Mouse (Mus musculus): ENCODE measurements at regions not wholly inside any gene's neighbourhood (a gene's known extent, or its start where the extent isn't known, plus 50 kb on each side); places are given as distances from the start of the nearest gene placed in this dataset.

DNA sequence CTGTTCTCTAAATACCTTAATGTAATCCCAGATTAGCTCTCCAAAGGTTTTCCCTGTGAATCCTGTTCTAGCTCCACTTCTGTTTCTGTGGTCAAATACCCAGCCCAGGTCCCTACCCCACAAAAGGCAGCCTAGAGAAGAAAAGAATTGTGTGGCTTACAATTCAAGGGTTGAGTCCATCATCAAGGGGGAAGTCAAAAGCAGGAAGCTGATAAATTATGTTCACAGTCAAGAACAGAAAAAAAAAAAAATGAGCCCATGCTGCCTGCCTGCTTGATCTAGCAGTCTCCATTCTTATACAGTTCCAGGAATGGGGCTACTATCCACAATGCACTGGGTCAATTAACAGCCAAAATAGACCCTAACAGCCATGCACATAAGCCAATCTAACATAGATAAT, 285.7 kb downstream of the Actr3 start:
- no peak for TF ChIP-seq CTCF (IDR thresholded peaks at IDR 0.05; ENCODE audit: low read depth)
- no peak for TF ChIP-seq EP300 (IDR thresholded peaks at IDR 0.05; ENCODE audit: low read depth)
- Histone ChIP-seq H3K4me3 (ENCODE audit: low read depth, low read length) (no peak overlapping the region), H3K27ac (ENCODE audit: low read depth) (no peak overlapping the region), H3K4me2 (ENCODE audit: low read depth, low read length) (no peak overlapping the region), H3K36me3 (replicated peaks; ENCODE audit: control insufficient read depth, insufficient read depth, low read length) (no peaks in the 10 kb centered on the region), H3K27me3 (ENCODE audit: control insufficient read depth, insufficient read depth, low read length) (no peaks in the 10 kb centered on the region), H3K9me3 (replicated peaks; ENCODE audit: control insufficient read depth, low read length) (no peaks in the 10 kb centered on the region), H3K4me1 (ENCODE audit: control insufficient read depth, insufficient read depth) (no peaks in the 10 kb centered on the region), H3K9ac (replicated peaks; ENCODE audit: low read depth, low read length) (no peak overlapping the region)
- DNase-seq (ENCODE audit: low spot score) (no peak), ATAC-seq (ENCODE audit: insufficient read depth, low read depth) (no peak)

DNA sequence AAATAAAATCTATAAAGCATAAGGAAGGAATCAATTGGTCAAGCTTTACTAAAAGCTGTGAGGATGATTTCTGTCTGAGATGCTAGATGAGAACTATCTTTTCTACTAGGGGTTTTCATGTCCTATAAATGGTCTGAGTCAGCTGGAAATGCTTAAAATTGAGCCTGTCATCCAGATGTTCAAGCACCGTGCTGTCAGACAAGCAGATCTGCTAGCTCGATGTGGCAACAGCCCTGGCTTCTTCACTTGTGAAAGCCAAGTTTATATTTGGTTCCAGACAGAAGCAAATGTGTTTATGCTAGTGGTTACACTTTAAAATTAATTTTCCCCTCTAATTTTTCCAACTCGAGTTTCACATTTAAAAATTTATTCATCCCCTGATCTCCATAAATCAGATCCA, 311.7 kb downstream of the Actr3 start:
- WGBS: 56% methylated on average over 3 of the region's 3 CpGs
- no peak for TF ChIP-seq CTCF (IDR thresholded peaks at IDR 0.05; ENCODE audit: low read depth)
- TF ChIP-seq EP300 (IDR thresholded peaks at IDR 0.05; ENCODE audit: low read depth): no peak
- no peaks in the 10 kb centered on the region for H3K27me3 ChIP-seq (ENCODE audit: control insufficient read depth, insufficient read depth, low read length)
- no peak overlapping the region for H3K27ac ChIP-seq (ENCODE audit: low read depth)
- ATAC-seq (ENCODE audit: insufficient read depth, low read depth) (no peak), DNase-seq (ENCODE audit: low spot score) (no peak)
- no peak overlapping the region for H3K9ac ChIP-seq (replicated peaks; ENCODE audit: low read depth, low read length)
- H3K4me2 ChIP-seq (ENCODE audit: low read depth, low read length): no peak overlapping the region
- no peaks in the 10 kb centered on the region for H3K4me1 ChIP-seq (ENCODE audit: control insufficient read depth, insufficient read depth)
- no peak overlapping the region for H3K4me3 ChIP-seq (ENCODE audit: low read depth, low read length)
- H3K9me3 ChIP-seq (replicated peaks; ENCODE audit: control insufficient read depth, low read length): no peaks in the 10 kb centered on the region
- no peaks in the 10 kb centered on the region for H3K36me3 ChIP-seq (replicated peaks; ENCODE audit: control insufficient read depth, insufficient read depth, low read length)

DNA sequence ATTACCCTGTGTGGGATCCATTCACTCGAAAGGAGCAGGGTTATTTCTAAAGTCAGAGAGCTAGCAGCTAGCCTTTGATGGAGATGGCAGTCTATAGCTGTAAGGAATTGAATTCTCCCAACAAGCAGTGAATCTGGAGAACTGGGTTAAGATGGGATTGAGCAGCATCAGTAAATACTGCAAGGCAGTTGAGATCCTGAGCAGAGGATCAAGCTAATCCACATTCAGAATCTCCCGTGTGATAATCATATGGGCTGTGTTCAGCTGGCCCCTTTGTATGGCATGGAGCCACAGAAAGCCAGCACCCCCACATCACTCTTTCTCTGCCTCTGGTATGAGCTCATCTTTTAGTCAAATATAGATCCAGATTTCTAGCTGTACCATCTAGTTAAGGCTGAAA, 334.9 kb downstream of the Actr3 start:
- no peaks in the 10 kb centered on the region for H3K27me3 ChIP-seq (ENCODE audit: control insufficient read depth, insufficient read depth, low read length)
- TF ChIP-seq CTCF (IDR thresholded peaks at IDR 0.05; ENCODE audit: low read depth) (no peak), EP300 (IDR thresholded peaks at IDR 0.05; ENCODE audit: low read depth) (no peak)
- H3K27ac ChIP-seq (ENCODE audit: low read depth): no peak overlapping the region
- H3K4me3 ChIP-seq (ENCODE audit: low read depth, low read length): no peak overlapping the region
- H3K4me1 ChIP-seq (ENCODE audit: control insufficient read depth, insufficient read depth): no peaks in the 10 kb centered on the region
- ATAC-seq (ENCODE audit: insufficient read depth, low read depth) (no peak), DNase-seq (ENCODE audit: low spot score) (no peak)
- no peak overlapping the region for H3K4me2 ChIP-seq (ENCODE audit: low read depth, low read length)
- H3K9me3 ChIP-seq (replicated peaks; ENCODE audit: control insufficient read depth, low read length): peaks cover 10% of the 10 kb centered on the region; the same call in 1 of the 2 replicates
- WGBS: 65% methylated on average over 2 of the region's 2 CpGs
- no peak overlapping the region for H3K9ac ChIP-seq (replicated peaks; ENCODE audit: low read depth, low read length)
- no peaks in the 10 kb centered on the region for H3K36me3 ChIP-seq (replicated peaks; ENCODE audit: control insufficient read depth, insufficient read depth, low read length)

DNA sequence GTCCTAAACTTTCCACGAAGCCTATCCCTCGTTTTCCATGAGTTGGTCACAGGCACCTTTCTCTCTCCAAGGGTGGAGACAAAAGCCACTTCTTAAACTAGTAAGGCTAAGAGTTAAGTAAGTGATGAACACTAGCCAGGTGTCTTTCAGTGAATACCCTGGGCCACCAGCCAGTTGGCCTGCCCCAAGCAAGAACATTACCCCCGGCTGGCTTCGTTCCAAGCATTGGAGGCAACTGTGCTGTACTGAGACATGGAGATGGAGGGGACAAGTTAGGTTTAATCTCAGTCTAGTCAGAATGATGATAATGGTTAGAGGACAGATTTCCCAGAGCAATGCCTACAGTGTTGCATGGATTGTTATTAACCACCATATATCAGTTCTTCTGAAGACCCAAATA, 350.6 kb downstream of the Actr3 start:
- WGBS: 65% methylated on average over 4 of the region's 4 CpGs
- no peaks in the 10 kb centered on the region for H3K4me1 ChIP-seq (ENCODE audit: control insufficient read depth, insufficient read depth)
- H3K27ac ChIP-seq (ENCODE audit: low read depth): no peak overlapping the region
- H3K36me3 ChIP-seq (replicated peaks; ENCODE audit: control insufficient read depth, insufficient read depth, low read length): no peaks in the 10 kb centered on the region
- DNase-seq (ENCODE audit: low spot score) (no peak), ATAC-seq (ENCODE audit: insufficient read depth, low read depth) (no peak)
- TF ChIP-seq EP300 (IDR thresholded peaks at IDR 0.05; ENCODE audit: low read depth): no peak
- TF ChIP-seq CTCF (IDR thresholded peaks at IDR 0.05; ENCODE audit: low read depth): no peak
- no peak overlapping the region for H3K4me2 ChIP-seq (ENCODE audit: low read depth, low read length)
- H3K9ac ChIP-seq (replicated peaks; ENCODE audit: low read depth, low read length): no peak overlapping the region
- no peaks in the 10 kb centered on the region for H3K27me3 ChIP-seq (ENCODE audit: control insufficient read depth, insufficient read depth, low read length)
- H3K9me3 ChIP-seq (replicated peaks; ENCODE audit: control insufficient read depth, low read length): no peaks in the 10 kb centered on the region
- H3K4me3 ChIP-seq (ENCODE audit: low read depth, low read length): no peak overlapping the region

DNA sequence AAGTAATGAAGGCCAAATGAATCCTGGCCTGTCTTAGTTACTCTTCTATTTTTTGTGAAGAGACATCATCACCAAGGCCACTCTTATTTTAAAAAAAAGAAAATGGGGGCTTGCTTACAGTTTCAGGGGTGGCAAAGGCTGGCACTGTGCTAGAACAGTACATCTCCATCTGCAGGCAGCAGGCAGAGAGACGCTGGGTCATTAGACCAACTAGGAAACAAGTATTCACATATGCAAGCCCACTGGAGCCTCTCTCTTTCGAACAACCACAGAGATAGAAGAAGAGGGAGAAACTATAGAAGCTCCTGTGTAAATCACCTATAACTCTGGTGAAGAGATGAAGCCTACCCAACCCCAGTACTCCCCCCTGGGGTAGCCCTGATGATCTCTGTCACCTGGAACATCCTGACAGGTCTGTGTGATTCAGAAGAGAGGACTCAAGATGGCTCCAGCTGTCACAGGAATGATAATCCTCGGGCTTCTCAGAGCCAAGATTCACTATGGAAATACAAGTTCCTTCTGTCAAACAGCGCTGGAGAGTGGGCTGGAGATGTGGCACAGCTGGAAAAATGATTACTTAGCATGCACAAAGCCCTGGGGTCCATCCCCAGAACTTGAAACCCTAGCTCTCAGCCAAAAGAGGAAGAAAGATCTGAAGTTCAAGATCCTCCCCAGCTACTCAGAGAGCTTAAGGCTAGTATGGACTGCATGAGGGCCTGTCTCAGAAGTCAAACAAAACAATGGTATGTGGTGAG, 395.8 kb downstream of the Actr3 start:
- ATAC-seq (ENCODE audit: insufficient read depth, low read depth): no peak
- WGBS: 40% methylated on average over 4 of the region's 4 CpGs

DNA sequence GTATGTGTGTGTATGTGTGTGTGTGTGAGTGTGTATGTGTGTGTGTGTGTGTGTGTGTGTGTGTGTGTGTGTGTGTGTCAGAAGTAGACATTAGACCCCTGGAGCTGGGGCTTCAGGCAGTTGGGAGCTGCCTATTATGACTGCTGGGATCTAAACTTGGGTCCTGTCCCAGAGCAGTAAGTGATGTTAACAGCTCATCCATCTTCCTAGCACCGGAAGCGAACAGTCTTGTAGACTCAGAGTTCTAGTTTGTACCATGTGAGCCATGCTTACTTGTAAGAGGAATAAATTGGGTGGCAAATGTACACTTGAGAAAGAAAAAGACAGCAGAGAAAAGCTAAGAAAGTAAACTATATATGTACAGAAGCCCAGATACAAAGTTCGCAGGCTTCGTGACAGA, 422.2 kb downstream of the Actr3 start:
- 89% methylated on average over 4 of the region's 4 CpGs for WGBS
- no peak overlapping the region for H3K4me3 ChIP-seq (ENCODE audit: low read depth, low read length)
- H3K27me3 ChIP-seq (ENCODE audit: control insufficient read depth, insufficient read depth, low read length): no peaks in the 10 kb centered on the region
- no peaks in the 10 kb centered on the region for H3K9me3 ChIP-seq (replicated peaks; ENCODE audit: control insufficient read depth, low read length)
- no peaks in the 10 kb centered on the region for H3K36me3 ChIP-seq (replicated peaks; ENCODE audit: control insufficient read depth, insufficient read depth, low read length)
- TF ChIP-seq CTCF (IDR thresholded peaks at IDR 0.05; ENCODE audit: low read depth): no peak
- TF ChIP-seq EP300 (IDR thresholded peaks at IDR 0.05; ENCODE audit: low read depth): no peak
- no peak overlapping the region for H3K27ac ChIP-seq (ENCODE audit: low read depth)
- no peaks in the 10 kb centered on the region for H3K4me1 ChIP-seq (ENCODE audit: control insufficient read depth, insufficient read depth)
- DNase-seq (ENCODE audit: low spot score) (no peak), ATAC-seq (ENCODE audit: insufficient read depth, low read depth) (no peak)
- H3K4me2 ChIP-seq (ENCODE audit: low read depth, low read length): no peak overlapping the region
- H3K9ac ChIP-seq (replicated peaks; ENCODE audit: low read depth, low read length): no peak overlapping the region

More for the DNA sequence above, 395.8 kb downstream of the Actr3 start:
- TF ChIP-seq EP300 (IDR thresholded peaks at IDR 0.05; ENCODE audit: low read depth) (no peak), CTCF (IDR thresholded peaks at IDR 0.05; ENCODE audit: low read depth) (no peak)
- DNase-seq (ENCODE audit: low spot score): no peak
- Histone ChIP-seq H3K27ac (ENCODE audit: low read depth) (no peak overlapping the region), H3K4me2 (ENCODE audit: low read depth, low read length) (no peak overlapping the region), H3K27me3 (ENCODE audit: control insufficient read depth, insufficient read depth, low read length) (no peaks in the 10 kb centered on the region), H3K36me3 (replicated peaks; ENCODE audit: control insufficient read depth, insufficient read depth, low read length) (no peaks in the 10 kb centered on the region), H3K9me3 (replicated peaks; ENCODE audit: control insufficient read depth, low read length) (peaks cover 3% of the 10 kb centered on the region; the same call in 1 of the 2 replicates), H3K4me3 (ENCODE audit: low read depth, low read length) (no peak overlapping the region), H3K9ac (replicated peaks; ENCODE audit: low read depth, low read length) (no peak overlapping the region), H3K4me1 (ENCODE audit: control insufficient read depth, insufficient read depth) (no peaks in the 10 kb centered on the region)
